Mouse (Mus musculus): ENCODE data around the gene Zfp444.

- no peak for TF ChIP-seq CTCF (IDR thresholded peaks at IDR 0.05; ENCODE audit: control insufficient read depth, insufficient read depth, insufficient read length)
- TF ChIP-seq MYOG (IDR thresholded peaks at IDR 0.05; ENCODE audit: control insufficient read depth, extremely low read depth, insufficient read length), result no peak
These were observed 1.2 kb upstream of the Zfp444 start for GRCm38 (mm10) chr7:6170871-6171270.
